Mouse (Mus musculus): ENCODE results near the gene Fgf7.

DNA sequence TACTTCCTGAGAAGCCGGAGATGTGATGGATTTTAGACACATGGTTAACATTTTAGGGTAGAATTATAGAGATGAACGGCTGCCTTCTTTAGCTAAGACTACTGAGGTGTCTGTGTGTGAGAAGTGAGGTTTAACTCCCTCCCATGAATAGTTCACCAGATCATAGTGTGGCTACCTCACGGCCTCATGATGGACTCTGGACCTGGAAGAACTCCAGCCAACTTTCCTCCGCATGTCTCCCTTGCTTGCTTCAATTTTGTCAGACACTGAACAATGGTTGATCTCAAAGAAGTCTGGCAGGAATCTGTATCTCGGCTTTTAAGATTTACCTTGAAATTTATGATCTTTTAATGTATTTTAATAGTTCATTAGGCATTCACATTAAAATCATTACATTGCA, 11.2 kb downstream of the Fgf7 start:
- TF ChIP-seq CTCF (IDR thresholded peaks at IDR 0.05; ENCODE audit: low read depth), result no peak
- no peak for TF ChIP-seq EP300 (optimal IDR thresholded peaks at IDR 0.05)

All from stomach, postnatal 0 days (tissue).